Mouse (Mus musculus) lung, postnatal 4 days (tissue): Measurements from ENCODE around the gene Mical3.
A peak's percentile ranks its signal among the peaks of the same experiment; 100 is the strongest.

Experiments used
- DNase-seq, 2 experiments: peaks; one replicate each; pipeline ENCODE4 v3.0.0; 2021

Mical3 gene

GRCm38 (mm10) chr6:121081288-121082093, 49.3 kb downstream of the Mical3 start:
- peak; percentile 56 to 88 for DNase-seq

- DNase-seq: no peak
Measured at GRCm38 (mm10) chr6:121078175-121078574, 52.6 kb downstream of the Mical3 start.

- DNase-seq: no peak
Measured at GRCm38 (mm10) chr6:121076929-121077566, 53.8 kb downstream of the Mical3 start.

- DNase-seq: no peak
Measured at GRCm38 (mm10) chr6:121075763-121076162, 55.0 kb downstream of the Mical3 start.

GRCm38 (mm10) chr6:121073312-121073711, 57.5 kb downstream of the Mical3 start:
- no peak for DNase-seq

GRCm38 (mm10) chr6:121072615-121073014, 58.2 kb downstream of the Mical3 start:
- no peak for DNase-seq

GRCm38 (mm10) chr6:121070584-121071230, 60.1 kb downstream of the Mical3 start:
- DNase-seq: no peak

- DNase-seq: no peak
Measured at GRCm38 (mm10) chr6:121069156-121069555, 61.6 kb downstream of the Mical3 start.

- DNase-seq: no peak
Measured at GRCm38 (mm10) chr6:121068087-121068464, 62.7 kb downstream of the Mical3 start.

- DNase-seq: no peak
Measured at GRCm38 (mm10) chr6:121067426-121068086, 63.2 kb downstream of the Mical3 start.

GRCm38 (mm10) chr6:121066761-121067160, 64.0 kb downstream of the Mical3 start:
- no peak for DNase-seq

GRCm38 (mm10) chr6:121064356-121065015, 66.3 kb downstream of the Mical3 start:
- DNase-seq: peak in 1 of 2 experiments; percentile 61

GRCm38 (mm10) chr6:121063771-121064170, 67.0 kb downstream of the Mical3 start:
- no peak for DNase-seq

- DNase-seq: no peak
Measured at GRCm38 (mm10) chr6:121062891-121063408, 67.8 kb downstream of the Mical3 start.

GRCm38 (mm10) chr6:121058039-121058438, 72.8 kb downstream of the Mical3 start:
- no peak for DNase-seq

- peak; percentile 36 to 84 for DNase-seq
Measured at GRCm38 (mm10) chr6:121057181-121057956, 73.4 kb downstream of the Mical3 start.

- no peak for DNase-seq
Measured at GRCm38 (mm10) chr6:121055496-121055895, 75.3 kb downstream of the Mical3 start.

- no peak for DNase-seq
Measured at GRCm38 (mm10) chr6:121054908-121055307, 75.9 kb downstream of the Mical3 start.

GRCm38 (mm10) chr6:121054340-121054739, 76.5 kb downstream of the Mical3 start:
- no peak for DNase-seq

- no peak for DNase-seq
Measured at GRCm38 (mm10) chr6:121053585-121054112, 77.2 kb downstream of the Mical3 start.

- DNase-seq: no peak
Measured at GRCm38 (mm10) chr6:121051972-121052629, 78.7 kb downstream of the Mical3 start.
